8 mouse cellular contexts compared by ENCODE assay signal in genomic region chr7:29043016-29043673, GRCm38 (mm10).
DNase-seq lines count a peak whose midpoint lies in the region; ATAC-seq and TF ChIP-seq lines count a peak whose summit lies in the region.

No protein-coding gene starts in this region.

- no peak for TF ChIP-seq EP300 in heart, adult 2 months (IDR thresholded peaks at IDR 0.05; ENCODE audit: insufficient read depth, low read depth, low read length)

- no peaks in the 10 kb centered on the region for H3K79me2 ChIP-seq in heart, adult 2 months (replicated peaks; ENCODE audit: control insufficient read depth, insufficient read depth, low read length)

- H3K4me2 ChIP-seq in heart, embryonic 12.5 days, result no peak overlapping the region
- H3K4me2 ChIP-seq in kidney, postnatal 0 days (ENCODE audit: low read length), result peak overlapping the region; percentile 35
- peak overlapping the region; percentile 41 for H3K4me2 ChIP-seq in lung, embryonic 15.5 days

- 46% methylated on average over 19 of the region's 19 CpGs for WGBS in heart, adult 2 months
- WGBS in heart, embryonic 12.5 days, result 75% methylated on average over 19 of the region's 19 CpGs
- WGBS in kidney, postnatal 0 days, result 45% methylated on average over 19 of the region's 19 CpGs
- 28% methylated on average over 19 of the region's 19 CpGs for whole genome bisulfite sequencing in lung, embryonic 15.5 days

- no peaks in the 10 kb centered on the region for H3K36me3 ChIP-seq in heart, adult 2 months (ENCODE audit: control insufficient read depth, insufficient read depth, low read length)
- no peaks in the 10 kb centered on the region for H3K36me3 ChIP-seq in heart, embryonic 12.5 days
- no peaks in the 10 kb centered on the region for H3K36me3 ChIP-seq in kidney, postnatal 0 days (ENCODE audit: insufficient read depth, low read length)
- no peaks in the 10 kb centered on the region for H3K36me3 ChIP-seq in lung, embryonic 15.5 days

- intact Hi-C loops in heart, adult 2 months (cut with DNase I), result loop anchor here (10.0 kb wide), 1 partner anchor 482 kb away; no protein-coding TSS in a partner anchor

- no peak for TF ChIP-seq POLR2A in heart, adult 2 months (IDR thresholded peaks at IDR 0.05; ENCODE audit: insufficient read depth, low read depth, low read length)

- H3K9ac ChIP-seq in heart, adult 2 months (ENCODE audit: low read depth, low read length), result no peak overlapping the region
- H3K9ac ChIP-seq in heart, embryonic 12.5 days, result no peak overlapping the region
- H3K9ac ChIP-seq in kidney, postnatal 0 days (ENCODE audit: low read depth, low read length), result no peak overlapping the region
- H3K9ac ChIP-seq in lung, embryonic 15.5 days, result 0 out of 2 replicates have a peak overlapping the region, but pooled peaks have one; percentile 22

- H3K27me3 ChIP-seq in heart, adult 2 months (ENCODE audit: control insufficient read depth, insufficient read depth, low read length), result no peaks in the 10 kb centered on the region; the same call in 1 of the 2 replicates
- peaks cover 42% of the 10 kb centered on the region for H3K27me3 ChIP-seq in heart, embryonic 12.5 days (replicated peaks)
- no peaks in the 10 kb centered on the region for H3K27me3 ChIP-seq in kidney, postnatal 0 days (ENCODE audit: insufficient read depth, low read length)
- peaks cover 5% of the 10 kb centered on the region; the same call in 1 of the 2 replicates for H3K27me3 ChIP-seq in lung, embryonic 15.5 days

- DNase-seq in heart, adult 2 months, result peak; percentile 72 to 80
- peak; percentile 18 to 53 for DNase-seq in cerebellum, postnatal 25 days
- DNase-seq in heart, adult 8-10 months (ENCODE audit: low spot score), result peak; percentile 80
- DNase-seq in kidney, postnatal 0 days (ENCODE audit: low spot score), result peak; percentile 80
- DNase-seq in right cerebral cortex, postnatal 4 days, result peak; percentile 59

- no peak for ATAC-seq in heart, embryonic 12.5 days (ENCODE audit: insufficient number of reproducible peaks, low FRiP score)
- ATAC-seq in kidney, postnatal 0 days (replicated peaks; ENCODE audit: low FRiP score, low read depth), result no peak
- peak; percentile 43; the same call in 1 of the 2 replicates for ATAC-seq in lung, embryonic 15.5 days (ENCODE audit: borderline replicate concordance, extremely low read depth, low FRiP score, low TSS enrichment)
- ATAC-seq in inflammation-experienced regulatory T-cells, adult 6 months, result no peak

- H3K4me1 ChIP-seq in heart, adult 2 months (ENCODE audit: control insufficient read depth, insufficient read depth, low read length), result peaks cover 2% of the 10 kb centered on the region; the same call in 1 of the 2 replicates
- H3K4me1 ChIP-seq in heart, embryonic 12.5 days (replicated peaks), result peaks cover 16% of the 10 kb centered on the region
- peaks cover 14% of the 10 kb centered on the region; the same call in 1 of the 2 replicates for H3K4me1 ChIP-seq in kidney, postnatal 0 days (replicated peaks; ENCODE audit: insufficient read depth, low read length)
- peaks cover 31% of the 10 kb centered on the region for H3K4me1 ChIP-seq in lung, embryonic 15.5 days

- H3K9me3 ChIP-seq in heart, embryonic 12.5 days (replicated peaks), result peaks cover 1% of the 10 kb centered on the region
- no peaks in the 10 kb centered on the region for H3K9me3 ChIP-seq in kidney, postnatal 0 days (replicated peaks; ENCODE audit: low read length)
- no peaks in the 10 kb centered on the region for H3K9me3 ChIP-seq in lung, embryonic 15.5 days

- H3K4me3 ChIP-seq in heart, adult 2 months, result peak overlapping the region; percentile 18; the same call in 1 of the 2 replicates
- H3K4me3 ChIP-seq in heart, embryonic 12.5 days, result no peak overlapping the region
- H3K4me3 ChIP-seq in kidney, postnatal 0 days (replicated peaks; ENCODE audit: low read depth, low read length), result no peak overlapping the region
- peak overlapping the region; percentile 13; the same call in 1 of the 2 replicates for H3K4me3 ChIP-seq in lung, embryonic 15.5 days

- TF ChIP-seq CTCF in heart, adult 2 months (IDR thresholded peaks at IDR 0.05), result no peak
- peak; percentile 26; the same call in 1 of the 2 replicates for TF ChIP-seq CTCF in kidney, postnatal 0 days (IDR thresholded peaks at IDR 0.05; ENCODE audit: low read depth)

- peak overlapping the region; percentile 18; the same call in 1 of the 2 replicates for H3K27ac ChIP-seq in heart, adult 2 months
- no peak overlapping the region for H3K27ac ChIP-seq in heart, embryonic 12.5 days (ENCODE audit: poor library complexity, severe bottlenecking)
- peak overlapping the region; percentile 56 for H3K27ac ChIP-seq in kidney, postnatal 0 days
- peak overlapping the region; percentile 74 for H3K27ac ChIP-seq in lung, embryonic 15.5 days

Comparison
In these comparisons a context has a peak if more than half of its experiments do, and no peak if none do; other contexts are left out.
1. H3K4me3 ChIP-seq: peak in heart, adult 2 months (single experiment) and lung, embryonic 15.5 days (single experiment); none in heart, embryonic 12.5 days (single experiment) and kidney, postnatal 0 days (single experiment).
2. Peak in every context shown above with its lines, with median percentiles within 50 percentile points of each other: DNase-seq.